9 mouse cellular contexts compared by ENCODE assay signal in the genomic region with DNA sequence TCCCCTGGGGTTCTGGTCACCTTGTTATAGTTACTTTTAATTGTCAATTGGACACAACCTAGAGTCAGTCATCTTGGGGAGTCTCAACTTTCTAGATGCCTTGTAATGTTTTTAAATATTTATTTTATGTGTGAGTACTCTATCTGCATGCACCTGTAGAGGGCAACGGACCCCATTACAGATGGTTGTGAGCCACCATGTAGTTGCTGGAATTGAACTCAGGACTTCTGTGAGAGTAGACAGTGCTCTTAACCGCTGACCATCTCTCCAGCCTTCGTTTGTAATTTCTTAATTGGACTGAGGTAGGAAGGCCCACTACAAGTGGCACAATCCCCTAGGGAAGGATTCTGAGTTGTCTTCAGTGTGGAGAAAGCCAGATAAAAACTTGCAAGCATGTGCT. TPM values are rescaled to one million over a fixed set of nuclear protein-coding genes. Genes with fewer than 3 reads are reported as not detected.
DNase-seq lines count a peak whose midpoint lies in the region; ATAC-seq lines count a peak whose summit lies in the region.
"Had no signal": no experiment of that assay in that cellular context is flagged by ENCODE, and none has a peak within 500 bp of the region (broad histone marks: within the 10 kb centered on the region; RNA-seq: fewer than 3 reads in every experiment).

No protein-coding gene starts in this region.

- no peaks in the 10 kb centered on the region for H3K27me3 ChIP-seq in kidney, embryonic 15.5 days
- no peaks in the 10 kb centered on the region for H3K27me3 ChIP-seq in hindbrain, embryonic 14.5 days (ENCODE audit: control insufficient read depth, insufficient read depth, low read length)
- H3K27me3 ChIP-seq in midbrain, embryonic 13.5 days, result no peaks in the 10 kb centered on the region

- peak overlapping the region; percentile 93 for H3K4me3 ChIP-seq in kidney, embryonic 15.5 days (replicated peaks)
- peak overlapping the region; percentile 98 for H3K4me3 ChIP-seq in brown adipose tissue, adult 24 weeks (ENCODE audit: insufficient read depth, low read depth, low read length)
- peak overlapping the region; percentile 50 for H3K4me3 ChIP-seq in hindbrain, embryonic 14.5 days (replicated peaks; ENCODE audit: low read length)
- peak overlapping the region; percentile 75 for H3K4me3 ChIP-seq in midbrain, embryonic 13.5 days (replicated peaks)

- DNase-seq in kidney, postnatal 4 days, result no peak
- DNase-seq in hindbrain, embryonic 14.5 days (ENCODE audit: low spot score), result no peak
- DNase-seq in urinary bladder, postnatal 4 days (ENCODE audit: low spot score in 2 of 2), result no peak
- no peak for DNase-seq in right cerebral cortex, postnatal 4 days

- peaks cover 15% of the 10 kb centered on the region for H3K36me3 ChIP-seq in kidney, embryonic 15.5 days
- no peaks in the 10 kb centered on the region for H3K36me3 ChIP-seq in hindbrain, embryonic 14.5 days (replicated peaks; ENCODE audit: control insufficient read depth, insufficient read depth)
- H3K36me3 ChIP-seq in midbrain, embryonic 13.5 days, result peaks cover 1% of the 10 kb centered on the region; the same call in 1 of the 2 replicates

- H3K27ac ChIP-seq in kidney, embryonic 15.5 days, result no peak overlapping the region
- no peak overlapping the region for H3K27ac ChIP-seq in brown adipose tissue, adult 24 weeks (replicated peaks; ENCODE audit: low read depth, low read length)
- no peak overlapping the region for H3K27ac ChIP-seq in hindbrain, embryonic 14.5 days
- H3K27ac ChIP-seq in midbrain, embryonic 13.5 days, result no peak overlapping the region

- peaks cover 23% of the 10 kb centered on the region for H3K4me1 ChIP-seq in kidney, embryonic 15.5 days
- no peaks in the 10 kb centered on the region for H3K4me1 ChIP-seq in brown adipose tissue, adult 24 weeks (ENCODE audit: control insufficient read depth, insufficient read depth, insufficient read length, low read length)
- peaks cover 4% of the 10 kb centered on the region; the same call in 1 of the 2 replicates for H3K4me1 ChIP-seq in hindbrain, embryonic 14.5 days (replicated peaks; ENCODE audit: control insufficient read depth, insufficient read depth, low read length)
- H3K4me1 ChIP-seq in midbrain, embryonic 13.5 days (replicated peaks), result peaks cover 8% of the 10 kb centered on the region

- H3K4me2 ChIP-seq in kidney, embryonic 15.5 days, result peak overlapping the region; percentile 91
- peak overlapping the region; percentile 89 for H3K4me2 ChIP-seq in hindbrain, embryonic 14.5 days (replicated peaks)
- H3K4me2 ChIP-seq in midbrain, embryonic 13.5 days (replicated peaks), result peak overlapping the region; percentile 81

- 78% methylated on average over 3 of the region's 3 CpGs for WGBS in kidney, embryonic 15.5 days
- 82% methylated on average over 3 of the region's 3 CpGs for WGBS in hindbrain, embryonic 14.5 days
- WGBS in midbrain, embryonic 13.5 days, result 79% methylated on average over 3 of the region's 3 CpGs

- H3K9me3 ChIP-seq in kidney, embryonic 15.5 days (replicated peaks), result no peaks in the 10 kb centered on the region
- no peaks in the 10 kb centered on the region for H3K9me3 ChIP-seq in hindbrain, embryonic 14.5 days (ENCODE audit: control insufficient read depth, low read length)
- no peaks in the 10 kb centered on the region for H3K9me3 ChIP-seq in midbrain, embryonic 13.5 days

- ATAC-seq in kidney, embryonic 15.5 days (replicated peaks; ENCODE audit: low FRiP score), result no peak
- no peak for ATAC-seq in hindbrain, embryonic 14.5 days (ENCODE audit: low FRiP score)
- ATAC-seq in midbrain, embryonic 13.5 days, result no peak
- no peak for ATAC-seq in granulocyte monocyte progenitor cell, adult 5-6 weeks (replicated peaks; ENCODE audit: poor library complexity, severe bottlenecking)

- peak overlapping the region; percentile 67; the same call in 1 of the 2 replicates for H3K9ac ChIP-seq in kidney, embryonic 15.5 days
- peak overlapping the region; percentile 59; the same call in 1 of the 2 replicates for H3K9ac ChIP-seq in hindbrain, embryonic 14.5 days
- peak overlapping the region; percentile 70; the same call in 1 of the 2 replicates for H3K9ac ChIP-seq in midbrain, embryonic 13.5 days (replicated peaks)

RNA-seq across cellular contexts. Expression of a gene that starts 1.2 kb away (rescaled TPM):
- polyA plus RNA-seq in kidney, embryonic 15.5 days (2015; fragmentation: Nextera tagmentation; extraction: Ambion mirVana), result 78.8 and 84.2 TPM in 2 replicates
- polyA plus RNA-seq in brown adipose tissue, adult 24 weeks (2012; ENCODE audit: insufficient read depth, insufficient read length, missing spikeins), result not detected in 2 replicates
- 17.0 and 18.0 TPM in 2 replicates for polyA plus RNA-seq in hindbrain, embryonic 14.5 days (2014; fragmentation: Nextera tagmentation; extraction: Ambion mirVana)
- polyA plus RNA-seq in midbrain, embryonic 13.5 days (2015; fragmentation: Nextera tagmentation; extraction: Ambion mirVana), result 28.6 and 30.4 TPM in 2 replicates
- 15.1 and 39.8 TPM in 2 replicates for total RNA-seq in granulocyte monocyte progenitor cell, adult 5-6 weeks (2014; fragmentation: Nextera tagmentation)
- 21.9 and 22.0 TPM in 2 replicates for total RNA-seq in granulocyte monocyte progenitor cell, adult 5-6 weeks (2017)

RNA-seq across cellular contexts. Expression of a gene that starts 8.9 kb away (rescaled TPM):
- 0.10 TPM in 1 of 2 replicates, not detected in the other for polyA plus RNA-seq in kidney, embryonic 15.5 days (2015; fragmentation: Nextera tagmentation; extraction: Ambion mirVana)
- polyA plus RNA-seq in brown adipose tissue, adult 24 weeks (2012; ENCODE audit: insufficient read depth, insufficient read length, missing spikeins), result not detected in 2 replicates
- 10.2 and 13.2 TPM in 2 replicates for polyA plus RNA-seq in hindbrain, embryonic 14.5 days (2014; fragmentation: Nextera tagmentation; extraction: Ambion mirVana)
- polyA plus RNA-seq in midbrain, embryonic 13.5 days (2015; fragmentation: Nextera tagmentation; extraction: Ambion mirVana), result 9.6 and 9.7 TPM in 2 replicates
- not detected in 2 replicates for total RNA-seq in granulocyte monocyte progenitor cell, adult 5-6 weeks (2014; fragmentation: Nextera tagmentation)
- total RNA-seq in granulocyte monocyte progenitor cell, adult 5-6 weeks (2017), result not detected in 2 replicates
- total RNA-seq: megakaryocyte-erythroid progenitor cell, adult 5-6 weeks had no signal

RNA-seq across cellular contexts. Expression of a gene that starts 19.1 kb away (rescaled TPM):
- polyA plus RNA-seq in kidney, embryonic 15.5 days (2015; fragmentation: Nextera tagmentation; extraction: Ambion mirVana), result 0.10 TPM in 1 of 2 replicates, not detected in the other
- polyA plus RNA-seq in brown adipose tissue, adult 24 weeks (2012; ENCODE audit: insufficient read depth, insufficient read length, missing spikeins), result not detected in 2 replicates
- 0.51 and 0.68 TPM in 2 replicates for polyA plus RNA-seq in hindbrain, embryonic 14.5 days (2014; fragmentation: Nextera tagmentation; extraction: Ambion mirVana)
- polyA plus RNA-seq in midbrain, embryonic 13.5 days (2015; fragmentation: Nextera tagmentation; extraction: Ambion mirVana), result not detected in 2 replicates
- 0.49 TPM in 1 of 2 replicates, not detected in the other for total RNA-seq in granulocyte monocyte progenitor cell, adult 5-6 weeks (2014; fragmentation: Nextera tagmentation)
- total RNA-seq in granulocyte monocyte progenitor cell, adult 5-6 weeks (2017), result 0.46 TPM in 1 of 2 replicates, not detected in the other

RNA-seq across cellular contexts. Expression of a gene that starts 30.7 kb away (rescaled TPM):
- polyA plus RNA-seq in kidney, embryonic 15.5 days (2015; fragmentation: Nextera tagmentation; extraction: Ambion mirVana), result 0.44 and 0.45 TPM in 2 replicates
- not detected in 2 replicates for polyA plus RNA-seq in brown adipose tissue, adult 24 weeks (2012; ENCODE audit: insufficient read depth, insufficient read length, missing spikeins)
- polyA plus RNA-seq in hindbrain, embryonic 14.5 days (2014; fragmentation: Nextera tagmentation; extraction: Ambion mirVana), result 3.4 and 6.3 TPM in 2 replicates
- 0.50 and 0.70 TPM in 2 replicates for polyA plus RNA-seq in midbrain, embryonic 13.5 days (2015; fragmentation: Nextera tagmentation; extraction: Ambion mirVana)
- total RNA-seq in granulocyte monocyte progenitor cell, adult 5-6 weeks (2014; fragmentation: Nextera tagmentation), result not detected in 2 replicates
- not detected in 2 replicates for total RNA-seq in granulocyte monocyte progenitor cell, adult 5-6 weeks (2017)
- total RNA-seq: megakaryocyte-erythroid progenitor cell, adult 5-6 weeks had no signal

RNA-seq across cellular contexts. Expression of a gene that starts 31.4 kb away (rescaled TPM):
- polyA plus RNA-seq in kidney, embryonic 15.5 days (2015; fragmentation: Nextera tagmentation; extraction: Ambion mirVana), result 13.6 and 14.0 TPM in 2 replicates
- polyA plus RNA-seq in brown adipose tissue, adult 24 weeks (2012; ENCODE audit: insufficient read depth, insufficient read length, missing spikeins), result 0.28 TPM in 1 of 2 replicates, not detected in the other
- 375 and 410 TPM in 2 replicates for polyA plus RNA-seq in hindbrain, embryonic 14.5 days (2014; fragmentation: Nextera tagmentation; extraction: Ambion mirVana)
- polyA plus RNA-seq in midbrain, embryonic 13.5 days (2015; fragmentation: Nextera tagmentation; extraction: Ambion mirVana), result 341 and 349 TPM in 2 replicates
- total RNA-seq in granulocyte monocyte progenitor cell, adult 5-6 weeks (2014; fragmentation: Nextera tagmentation), result 0.28 and 1.1 TPM in 2 replicates
- 0.13 and 0.67 TPM in 2 replicates for total RNA-seq in granulocyte monocyte progenitor cell, adult 5-6 weeks (2017)
